Mouse (Mus musculus) heart, postnatal 0 days (tissue): ENCODE measurements around the gene Npas3. TPM values are rescaled to one million over a fixed set of nuclear protein-coding genes. Genes with fewer than 3 reads are reported as not detected.

ENCODE experiments used
- ATAC-seq: fragments of 200-750 bp; cut with Nextera tagmentation; 2 replicates; pipeline ENCODE4 v1.8.0; 2017; ENCODE audit warnings: low read depth, moderate number of reproducible peaks, moderate library complexity; ENCODE audit not compliant: insufficient read depth
- DNase-seq: peaks from one replicate; pipeline ENCODE4 v3.0.0-alpha.2; 2016; ENCODE audit warnings: low spot score
- H3K27ac ChIP-seq: fragments of 300-500 bp; sonication (generic); 2 replicates; pipeline ENCODE4 v1.5.1; 2014; ENCODE audit warnings: low read depth, mild to moderate bottlenecking
- H3K27me3 ChIP-seq: fragments of 300-500 bp; sonication (generic); 2 replicates; pipeline ENCODE4 v1.6.1; 2014; ENCODE audit warnings: low read length, mixed read lengths; ENCODE audit not compliant: control insufficient read depth, insufficient read depth
- H3K36me3 ChIP-seq: fragments of 300-500 bp; sonication (generic); replicated peaks from 2 replicates; pipeline ENCODE4 v1.6.1; 2014; ENCODE audit warnings: low read length, mixed read lengths; ENCODE audit not compliant: control insufficient read depth, insufficient read depth
- H3K4me1 ChIP-seq: fragments of 300-500 bp; sonication (generic); 2 replicates; pipeline ENCODE4 v1.6.1; 2014; ENCODE audit warnings: antibody characterized with exemption; ENCODE audit not compliant: control insufficient read depth, insufficient read depth
- H3K4me2 ChIP-seq: fragments of 300-500 bp; sonication (generic); 2 replicates; pipeline ENCODE4 v1.6.1; 2014; ENCODE audit warnings: low read depth, mild to moderate bottlenecking, low read length, moderate library complexity
- H3K4me3 ChIP-seq: fragments of 300-500 bp; sonication (generic); 2 replicates; pipeline ENCODE4 v1.5.1; 2014; ENCODE audit warnings: low read depth, low read length
- H3K9ac ChIP-seq: fragments of 300-500 bp; sonication (generic); replicated peaks from 2 replicates; pipeline ENCODE4 v1.6.1; 2014; ENCODE audit warnings: low read depth, low read length, mixed read lengths
- H3K9me3 ChIP-seq: fragments of 300-500 bp; sonication (generic); replicated peaks from 2 replicates; pipeline ENCODE4 v1.6.1; 2016; ENCODE audit warnings: low read length; ENCODE audit not compliant: control insufficient read depth
- CTCF ChIP-seq: IDR thresholded peaks from 2 replicates; pipeline ENCODE4 v1.5.1; 2016; ENCODE audit warnings: antibody characterized with exemption, control low read depth, low read depth
- EP300 ChIP-seq: IDR thresholded peaks from 2 replicates; pipeline ENCODE4 v1.6.1; 2016; ENCODE audit warnings: antibody characterized with exemption, low read depth
- WGBS: fragments of 180-500 bp; shearing (Covaris S2); extraction: QIAGEN DNeasy Blood & Tissue Kit; methylation state at CpG from one replicate; pipeline ENCODE4 v1.1.7; 2014; 5-methylcytosine and 5-hydroxymethylcytosine counted together
- polyA plus RNA-seq: library from polyadenylated mRNA; unstranded; fragments of >200 nt; fragmentation: Nextera tagmentation; extraction: Ambion mirVana; gene quantifications from 2 replicates; pipeline ENCODE4 v1.2.1, GENCODE M21; 2015
- total RNA-seq: library from RNA; depleted of rRNA; stranded (reverse); fragments of >200 nt; gene quantifications from 2 replicates; pipeline ENCODE4 v1.2.3, GENCODE M21; 2014; ENCODE audit warnings: low replicate concordance

Npas3 gene
- total and polyA plus RNA-seq, 2 experiments from 2014 or later: 0.50 to 0.61 TPM

DNA sequence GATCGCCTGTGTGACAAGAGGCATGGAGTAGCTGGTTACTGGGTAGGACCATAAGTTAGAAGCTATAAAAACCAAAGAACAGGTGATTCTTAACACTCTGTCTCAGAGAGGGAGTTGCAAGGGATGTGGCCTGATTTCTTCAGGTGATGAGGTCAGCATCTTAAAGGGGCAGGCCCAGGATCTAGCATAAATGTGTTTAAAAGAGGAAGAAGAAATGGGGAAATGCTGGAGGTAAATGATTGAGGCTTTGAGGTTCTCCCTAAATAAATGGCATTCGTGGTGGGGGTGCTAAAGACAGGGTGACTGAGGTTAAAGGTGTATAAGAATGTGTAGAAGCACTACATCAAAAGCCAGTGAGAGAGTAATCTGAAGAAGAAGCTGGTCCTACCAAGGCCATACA lies 193.6 kb downstream of the Npas3 start:
- no peak for DNase-seq
- Histone ChIP-seq H3K4me1 (no peaks in the 10 kb centered on the region), H3K27me3 (no peaks in the 10 kb centered on the region), H3K36me3 (no peaks in the 10 kb centered on the region), H3K4me2 (no peak overlapping the region), H3K9me3 (no peaks in the 10 kb centered on the region), H3K4me3 (no peak overlapping the region), H3K27ac (no peak overlapping the region), H3K9ac (no peak overlapping the region)
- TF ChIP-seq EP300 (no peak), CTCF (no peak)
- ATAC-seq: no peak
- 53% methylated on average over 2 of the region's 2 CpGs for WGBS

DNA sequence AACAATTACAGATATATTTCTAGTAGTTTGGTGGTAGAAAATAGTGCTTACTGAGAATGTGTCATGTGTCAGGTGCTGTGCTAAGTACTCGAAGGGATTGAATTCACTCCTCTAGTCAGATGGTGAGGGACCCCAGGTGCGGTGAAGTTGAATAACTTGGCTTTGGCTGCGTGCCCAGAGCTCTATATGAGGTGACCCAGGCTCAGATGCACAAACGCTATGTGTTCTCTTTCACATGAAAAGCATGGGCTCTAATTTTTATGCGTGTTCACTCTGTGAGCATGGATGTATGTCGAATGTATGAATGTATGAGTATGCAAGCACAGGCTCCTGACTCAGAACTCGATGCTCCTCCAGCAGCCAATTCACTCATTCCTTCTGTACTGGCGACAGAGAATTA lies 199.0 kb downstream of the Npas3 start:
- no peak overlapping the region for H3K27ac ChIP-seq
- TF ChIP-seq EP300 (no peak), CTCF (no peak)
- no peak for DNase-seq
- 65% methylated on average over 8 of the region's 8 CpGs for WGBS
- no peak overlapping the region for H3K4me3 ChIP-seq
- no peak overlapping the region for H3K9ac ChIP-seq
- no peaks in the 10 kb centered on the region for H3K9me3 ChIP-seq
- H3K27me3 ChIP-seq: no peaks in the 10 kb centered on the region
- H3K36me3 ChIP-seq: no peaks in the 10 kb centered on the region
- no peak overlapping the region for H3K4me2 ChIP-seq
- ATAC-seq: no peak
- no peaks in the 10 kb centered on the region for H3K4me1 ChIP-seq

DNA sequence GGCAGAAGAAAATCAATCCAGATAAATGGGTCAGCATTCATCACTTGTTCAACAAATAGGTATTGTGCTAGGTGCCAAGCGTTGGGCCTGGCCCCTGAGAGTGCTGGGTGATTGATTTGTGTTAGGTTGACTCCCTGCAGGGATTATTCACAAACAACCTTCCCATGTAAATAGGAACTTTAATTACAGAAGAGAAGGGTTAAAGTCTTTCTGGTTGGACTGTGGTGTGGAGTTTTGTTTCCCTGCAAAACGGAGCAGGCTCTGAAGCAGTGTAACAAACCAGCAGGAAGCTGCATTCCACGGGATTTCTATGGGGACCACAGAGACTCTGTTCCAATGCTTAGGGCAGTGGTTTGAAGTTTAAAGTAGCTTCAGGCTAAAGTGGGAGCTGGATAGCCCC lies 199.6 kb downstream of the Npas3 start:
- H3K4me2 ChIP-seq: no peak overlapping the region
- no peak overlapping the region for H3K27ac ChIP-seq
- H3K36me3 ChIP-seq: no peaks in the 10 kb centered on the region
- DNase-seq (no peak), ATAC-seq (no peak)
- H3K4me1 ChIP-seq: no peaks in the 10 kb centered on the region
- H3K27me3 ChIP-seq: no peaks in the 10 kb centered on the region
- no peak overlapping the region for H3K9ac ChIP-seq
- no peak for TF ChIP-seq EP300
- no peak for TF ChIP-seq CTCF
- H3K4me3 ChIP-seq: no peak overlapping the region
- H3K9me3 ChIP-seq: no peaks in the 10 kb centered on the region
- WGBS: 44% methylated on average over 3 of the region's 3 CpGs

DNA sequence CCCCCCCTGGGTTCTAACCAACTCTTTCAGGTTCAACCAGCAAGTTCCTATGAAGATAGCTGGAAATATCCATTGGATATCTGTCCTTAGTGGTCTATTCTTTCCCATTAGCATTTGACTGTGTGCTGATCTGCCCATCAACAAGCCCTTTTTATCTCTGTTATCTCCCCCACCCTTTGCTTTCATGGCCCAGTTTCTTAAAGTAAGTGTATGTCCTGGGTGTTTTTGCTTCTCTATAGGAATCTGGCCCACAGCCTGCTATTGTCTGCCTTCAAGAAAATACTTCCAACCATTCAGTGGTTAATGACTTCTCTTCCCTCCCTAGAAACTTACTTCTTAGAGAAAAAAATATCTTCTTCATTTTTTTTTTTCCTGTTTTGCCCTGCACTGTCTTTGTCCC lies 219.1 kb downstream of the Npas3 start:
- H3K9me3 ChIP-seq: no peaks in the 10 kb centered on the region
- no peaks in the 10 kb centered on the region for H3K27me3 ChIP-seq
- no peak overlapping the region for H3K9ac ChIP-seq
- TF ChIP-seq CTCF: no peak
- H3K4me2 ChIP-seq: no peak overlapping the region
- ATAC-seq: no peak
- no peak overlapping the region for H3K4me3 ChIP-seq
- H3K36me3 ChIP-seq: no peaks in the 10 kb centered on the region
- no peak for DNase-seq
- H3K4me1 ChIP-seq: no peaks in the 10 kb centered on the region
- no peak overlapping the region for H3K27ac ChIP-seq

DNA sequence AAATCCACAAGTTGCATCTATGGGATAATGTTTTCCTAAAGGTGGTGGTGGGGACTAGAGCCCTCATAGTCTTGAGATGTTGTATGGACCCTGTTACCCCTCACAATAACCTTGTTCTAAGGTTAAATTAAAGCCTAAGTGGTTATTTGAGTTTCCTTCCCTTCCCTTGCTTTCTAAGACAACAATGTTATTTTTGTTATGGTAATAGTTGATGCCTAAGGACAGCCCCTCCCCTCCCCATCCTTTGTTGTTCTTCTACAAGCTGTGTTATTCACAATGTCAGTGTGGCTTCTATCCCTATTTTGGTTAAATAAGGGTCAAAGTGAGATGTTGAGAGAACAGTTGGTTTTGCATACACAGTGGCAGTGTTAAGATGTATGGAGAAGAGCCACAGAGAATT lies 226.0 kb downstream of the Npas3 start:
- H3K9me3 ChIP-seq: no peaks in the 10 kb centered on the region
- H3K36me3 ChIP-seq: no peaks in the 10 kb centered on the region
- H3K27me3 ChIP-seq: no peaks in the 10 kb centered on the region
- H3K4me1 ChIP-seq: no peaks in the 10 kb centered on the region
- H3K4me2 ChIP-seq: no peak overlapping the region
- H3K4me3 ChIP-seq: no peak overlapping the region
- H3K9ac ChIP-seq: no peak overlapping the region
- TF ChIP-seq EP300 (no peak), CTCF (no peak)
- ATAC-seq (no peak), DNase-seq (no peak)
- no peak overlapping the region for H3K27ac ChIP-seq

DNA sequence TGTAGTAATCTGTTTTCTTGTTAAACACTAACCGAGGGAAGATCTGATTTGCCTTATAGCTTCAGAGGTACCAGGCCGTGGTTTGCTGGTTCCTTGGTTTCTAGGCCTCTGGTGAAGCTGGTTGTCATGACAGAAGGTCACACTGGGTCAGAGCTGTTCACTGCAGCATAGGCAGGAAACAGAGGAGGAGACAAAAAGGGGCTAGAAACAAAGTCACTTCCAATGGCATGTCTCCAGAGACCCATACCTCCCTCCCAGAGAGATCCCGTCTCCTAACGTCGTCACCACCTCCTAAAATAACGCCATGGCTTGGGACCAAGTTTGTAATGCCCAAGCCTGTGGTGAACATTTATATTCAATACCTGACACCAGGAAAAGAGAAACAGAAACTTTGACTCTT lies 236.4 kb downstream of the Npas3 start:
- H3K9me3 ChIP-seq: no peaks in the 10 kb centered on the region
- H3K36me3 ChIP-seq: no peaks in the 10 kb centered on the region
- no peaks in the 10 kb centered on the region for H3K4me1 ChIP-seq
- 50% methylated on average over 6 of the region's 6 CpGs for WGBS
- H3K27me3 ChIP-seq: no peaks in the 10 kb centered on the region
- no peak for DNase-seq
- no peak for TF ChIP-seq EP300
- no peak for TF ChIP-seq CTCF
- ATAC-seq: no peak
- H3K27ac ChIP-seq: no peak overlapping the region
- no peak overlapping the region for H3K4me3 ChIP-seq
- no peak overlapping the region for H3K9ac ChIP-seq
- no peak overlapping the region for H3K4me2 ChIP-seq
